Mouse (Mus musculus): ENCODE measurements around the gene Taf3.

GRCm38 (mm10) chr2:9990690-9991229 is 57.6 kb downstream of the Taf3 start:
- TF ChIP-seq CTCF (IDR thresholded peaks at IDR 0.05 in 2 of 3, conservative IDR thresholded peaks at IDR 0.05 in 1 of 3; ENCODE audit: control insufficient read depth in 1 of 3, insufficient read depth in 1 of 3, low read depth in 2 of 3, low read length in 3 of 3, poor library complexity in 1 of 3, severe bottlenecking in 1 of 3) (no peak), JUND (IDR thresholded peaks at IDR 0.05; ENCODE audit: low read depth, low read length) (no peak), MAFK (IDR thresholded peaks at IDR 0.05; ENCODE audit: borderline replicate concordance, low read depth, low read length) (no peak), POLR2A (IDR thresholded peaks at IDR 0.05; ENCODE audit: control insufficient read depth in 1 of 2, insufficient read depth in 1 of 2, low read depth in 1 of 2, low read length in 2 of 2, poor library complexity in 1 of 2) (no peak), RCOR1 (IDR thresholded peaks at IDR 0.05; ENCODE audit: low read depth, low read length) (no peak), E2F4 (IDR thresholded peaks at IDR 0.05; ENCODE audit: borderline replicate concordance, low read depth, low read length) (no peak), ETS1 (IDR thresholded peaks at IDR 0.05; ENCODE audit: low read depth, low read length) (no peak), MAX (IDR thresholded peaks at IDR 0.05; ENCODE audit: low read length) (no peak), TAL1 (IDR thresholded peaks at IDR 0.05; ENCODE audit: low read length) (no peak), NELFE (IDR thresholded peaks at IDR 0.05; ENCODE audit: low read depth, low read length) (no peak)

Measured in MEL (cell line).